10 mouse cellular contexts compared by ENCODE assay signal in the genomic region with DNA sequence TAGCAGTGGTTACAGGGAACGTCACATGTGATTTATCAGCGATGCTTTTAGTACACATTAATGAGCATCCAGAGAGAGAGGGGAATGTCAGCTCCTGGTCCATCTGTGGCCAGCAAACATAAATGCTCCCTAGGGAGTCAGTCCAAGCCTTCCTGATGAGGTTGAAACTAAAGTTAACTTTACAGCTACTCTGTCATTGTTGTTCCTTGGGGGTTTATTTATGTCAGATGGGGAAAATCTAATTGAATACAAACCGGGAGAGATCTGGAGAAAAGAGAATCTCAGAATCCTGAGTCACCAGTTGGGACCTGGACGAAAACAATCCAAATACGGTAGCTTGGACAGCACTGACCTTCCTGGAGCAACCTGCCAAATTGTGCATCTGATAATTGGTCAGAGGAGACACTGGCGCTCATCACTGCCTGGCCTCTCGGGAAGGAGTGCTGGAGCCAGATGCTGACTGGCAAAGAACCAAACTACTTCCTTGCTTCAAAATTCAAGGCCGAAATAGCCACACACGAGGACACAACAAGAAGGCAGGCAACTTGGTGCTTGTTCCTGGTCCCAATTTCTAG. TPM values are rescaled to one million over a fixed set of nuclear protein-coding genes. Genes with fewer than 3 reads are reported as not detected.
DNase-seq lines count a peak whose midpoint lies in the region; ATAC-seq lines count a peak whose summit lies in the region.
"Had no signal": no experiment of that assay in that cellular context is flagged by ENCODE, and none has a peak within 500 bp of the region (broad histone marks: within the 10 kb centered on the region; RNA-seq: fewer than 3 reads in every experiment).

No protein-coding gene starts in this region.

- 82% methylated on average over 9 of the region's 9 CpGs for WGBS in heart, embryonic 11.5 days (ENCODE audit: insufficient replicate concordance)

- H3K4me2 ChIP-seq in heart, embryonic 11.5 days = no peak overlapping the region
- H3K4me2 ChIP-seq: forebrain, embryonic 12.5 days had no signal

- H3K27ac ChIP-seq in heart, embryonic 11.5 days (ENCODE audit: low read depth, low read length) = no peak overlapping the region
- H3K27ac ChIP-seq: forebrain, embryonic 12.5 days had no signal

- peaks cover 6% of the 10 kb centered on the region; the same call in 1 of the 2 replicates for H3K36me3 ChIP-seq in heart, embryonic 11.5 days (ENCODE audit: control insufficient read depth, insufficient read depth, low read length)

- no peaks in the 10 kb centered on the region for H3K4me1 ChIP-seq in heart, embryonic 11.5 days (ENCODE audit: control insufficient read depth, insufficient read depth, low read length)
- H3K4me1 ChIP-seq: forebrain, embryonic 12.5 days had no signal

- H3K9ac ChIP-seq in heart, embryonic 11.5 days (ENCODE audit: low read depth, low read length) = no peak overlapping the region
- H3K9ac ChIP-seq: forebrain, embryonic 12.5 days had no signal

- DNase-seq in heart, adult 18-20 months = peak; percentile 61 to 74
- DNase-seq in adrenal gland, adult 8-10 months = peak; percentile 46
- peak; percentile 46 to 64 for DNase-seq in cerebellum, postnatal 36 days
- peak; percentile 61 to 81 for DNase-seq in kidney, postnatal 25 days
- no peak for DNase-seq in right cerebral cortex, postnatal 14 days
- no peak for DNase-seq in retina, postnatal 1 day
- DNase-seq in frontal cortex, postnatal 25 days (ENCODE audit: low spot score in 2 of 2) = no peak
- DNase-seq: lung, postnatal 36 days had no signal

- no peaks in the 10 kb centered on the region for H3K9me3 ChIP-seq in heart, embryonic 11.5 days (replicated peaks; ENCODE audit: control insufficient read depth, low read length)
- H3K9me3 ChIP-seq: forebrain, embryonic 12.5 days had no signal

- no peak overlapping the region for H3K4me3 ChIP-seq in heart, embryonic 11.5 days (ENCODE audit: low read depth, low read length)
- H3K4me3 ChIP-seq: forebrain, embryonic 12.5 days had no signal

- ATAC-seq in heart, embryonic 11.5 days (replicated peaks; ENCODE audit: insufficient number of reproducible peaks, low FRiP score, low TSS enrichment) = no peak

- no peaks in the 10 kb centered on the region for H3K27me3 ChIP-seq in heart, embryonic 11.5 days (ENCODE audit: control insufficient read depth, insufficient read depth, low read length)
- H3K27me3 ChIP-seq: forebrain, embryonic 12.5 days had no signal

RNA-seq across cellular contexts. Expression of gene Rflnb, which starts 38.0 kb away (rescaled TPM):
- 10 to 100 TPM; 28.6 to 35.8 TPM for total RNA-seq in heart, adult 18-20 months (2021)
- polyA plus RNA-seq in heart, embryonic 11.5 days (2014; fragmentation: Nextera tagmentation; extraction: Ambion mirVana) = 8.3 and 9.0 TPM in 2 replicates
- 10 to 100 TPM; 11.0 to 28.9 (median 16.0) TPM for total RNA-seq in adrenal gland, adult 8-10 months (2022)

Comparison
In these comparisons a context has a peak if more than half of its experiments do, and no peak if none do; other contexts are left out.
1. DNase-seq: peak in heart, adult 18-20 months (2 of 2), adrenal gland, adult 8-10 months (single experiment), cerebellum, postnatal 36 days (2 of 2) and kidney, postnatal 25 days (2 of 2); none in right cerebral cortex, postnatal 14 days (single experiment), retina, postnatal 1 day (single experiment) and frontal cortex, postnatal 25 days (0 of 2).